Mouse (Mus musculus) c-Kit-positive CD71-positive TER-119-negative erythroid progenitor cells, embryonic 14.5 days (primary cell): Measurements from ENCODE around the gene Grn.

ENCODE experiments used
- DNase-seq: peaks from one replicate; pipeline ENCODE4 v3.0.0-alpha.2; 2013; ENCODE audit warnings: low read depth

The Grn gene

DNA sequence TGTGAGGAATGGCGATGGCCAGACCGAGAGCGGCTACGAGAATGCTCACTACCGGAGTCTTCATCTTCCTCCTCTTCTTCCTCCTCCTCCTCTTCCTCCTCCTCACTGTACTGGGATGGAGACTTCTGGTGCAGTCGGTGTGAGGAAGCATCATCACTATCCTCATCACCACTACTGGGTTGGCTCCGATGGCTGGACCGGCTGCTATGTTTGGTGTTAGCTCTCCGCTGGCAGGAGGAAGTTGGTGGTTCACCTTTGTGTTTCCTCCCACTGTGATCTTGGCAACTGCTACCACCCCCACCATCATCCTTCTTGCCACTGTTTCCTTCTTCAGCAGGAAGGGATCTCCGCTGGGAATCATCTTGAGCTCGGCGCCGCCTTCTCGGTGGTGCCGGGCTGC is 50.0 kb downstream of the Grn start:
- DNase-seq, result no peak

GRCm38 (mm10) chr11:102480897-102481296 is 50.8 kb downstream of the Grn start:
- no peak for DNase-seq

DNA sequence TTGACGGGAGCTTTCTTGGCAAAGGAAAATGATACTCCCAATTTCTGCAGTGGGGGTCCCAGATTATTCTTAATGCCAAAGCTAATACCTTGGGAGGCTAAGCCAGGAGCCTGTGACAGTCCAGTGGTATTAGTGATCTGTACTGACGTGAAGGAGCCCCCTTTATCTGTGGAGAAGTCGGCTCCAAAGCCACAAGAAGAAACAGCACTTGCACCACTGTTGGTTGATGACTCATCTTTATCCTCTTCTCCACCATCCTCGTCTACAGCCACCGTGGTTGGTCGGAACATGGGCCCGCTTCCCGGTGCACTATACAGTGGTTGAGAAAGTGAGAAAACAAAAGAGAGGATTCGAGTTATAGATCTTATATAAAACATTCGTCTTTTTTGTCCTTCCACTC is 51.7 kb downstream of the Grn start:
- DNase-seq, result no peak
